Mouse (Mus musculus): ENCODE measurements around the gene Tecta.

Gene Tecta

DNA sequence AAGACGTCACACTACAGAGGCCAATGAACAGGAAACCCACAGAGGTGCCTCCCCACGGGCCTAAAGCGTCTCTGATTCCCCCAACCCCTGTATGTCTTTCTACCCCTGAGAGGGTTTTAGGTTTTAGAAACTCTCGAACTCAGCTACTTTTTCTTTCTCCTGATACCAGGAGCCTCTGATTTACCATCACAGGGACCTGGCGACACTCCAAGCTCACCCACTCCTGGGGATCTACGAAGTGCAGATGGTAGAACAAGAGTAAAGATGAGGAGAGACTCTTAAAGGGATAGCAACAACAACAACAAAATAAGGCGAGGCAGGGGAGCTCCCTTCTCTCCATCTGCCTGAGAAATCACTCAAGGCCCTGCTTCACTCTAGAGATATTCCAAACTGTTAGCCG is 12.7 kb downstream of the Tecta start:
- no peak for DNase-seq (ENCODE audit: low spot score)

DNA sequence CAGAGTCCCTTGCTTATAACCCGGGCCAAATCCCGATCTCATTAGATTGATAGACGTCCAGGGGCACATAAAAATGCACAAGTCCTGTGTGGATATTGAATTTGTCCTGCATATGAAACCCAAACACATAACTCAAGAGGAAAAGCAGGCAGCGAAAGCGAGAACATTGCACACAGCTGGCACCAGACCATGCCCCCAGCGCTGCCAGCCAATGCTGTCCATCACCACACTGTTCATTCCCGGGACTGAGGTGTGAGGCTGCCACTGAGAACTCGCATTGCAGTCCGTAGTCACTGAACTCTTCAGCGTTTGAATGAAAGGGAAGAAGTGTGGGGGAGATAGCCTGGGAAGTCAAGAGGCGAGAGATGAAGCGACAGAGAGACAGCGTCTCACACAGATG is 14.1 kb downstream of the Tecta start:
- no peak for DNase-seq (ENCODE audit: low spot score)

DNA sequence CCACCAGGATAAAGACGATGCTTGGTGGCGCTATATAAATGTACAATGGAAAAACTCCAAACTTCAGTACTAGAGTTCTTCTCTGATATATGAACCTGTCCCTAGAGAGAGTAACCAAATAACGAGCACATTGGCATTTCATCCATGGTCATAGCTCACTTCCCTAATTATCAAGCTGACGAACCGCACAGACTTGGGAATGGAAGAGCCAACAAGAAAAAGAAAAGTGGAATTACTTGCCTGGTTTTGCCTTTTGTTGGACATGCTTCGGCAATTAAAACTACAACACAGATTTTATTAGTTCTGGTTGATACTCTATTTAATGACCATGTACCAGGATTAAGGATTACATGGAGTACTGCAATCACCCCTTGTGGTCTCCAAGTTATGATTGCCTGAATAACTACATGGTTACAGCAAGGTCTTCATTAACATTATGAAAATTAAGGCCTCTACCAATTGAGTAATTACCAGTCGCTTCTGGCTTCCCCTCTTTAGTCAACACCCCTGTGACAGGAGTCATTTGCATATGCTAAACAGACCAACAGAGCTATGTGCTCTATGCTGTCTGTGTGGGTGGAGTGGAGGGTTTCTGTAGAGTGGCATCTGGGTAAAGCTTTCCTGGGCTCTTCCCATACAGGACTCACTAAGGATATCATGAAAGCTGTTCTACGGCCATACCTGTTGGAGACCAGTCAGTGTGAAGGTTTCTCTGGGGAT is 16.9 kb downstream of the Tecta start:
- no peak for DNase-seq (ENCODE audit: low spot score)

DNA sequence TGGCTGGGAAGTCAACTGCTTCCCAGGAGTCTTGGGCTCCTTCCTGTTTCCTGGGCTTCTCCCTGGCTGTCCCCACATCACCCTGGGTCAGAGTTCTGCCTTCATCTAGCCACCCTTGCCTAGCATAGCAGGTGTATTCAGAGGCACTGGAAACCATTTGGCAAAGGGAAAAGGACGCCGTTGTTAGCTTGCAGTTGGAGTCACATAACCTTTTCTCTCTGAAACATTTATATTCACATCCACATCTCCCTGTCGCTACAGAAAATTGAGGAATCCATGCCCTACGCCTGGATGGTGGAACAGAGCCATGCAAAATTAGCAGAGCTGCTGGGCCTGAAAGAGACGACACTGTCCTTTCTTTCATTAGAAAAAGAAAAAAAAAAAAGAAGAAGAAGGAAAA is 17.7 kb downstream of the Tecta start:
- no peak for DNase-seq (ENCODE audit: low spot score)

DNA sequence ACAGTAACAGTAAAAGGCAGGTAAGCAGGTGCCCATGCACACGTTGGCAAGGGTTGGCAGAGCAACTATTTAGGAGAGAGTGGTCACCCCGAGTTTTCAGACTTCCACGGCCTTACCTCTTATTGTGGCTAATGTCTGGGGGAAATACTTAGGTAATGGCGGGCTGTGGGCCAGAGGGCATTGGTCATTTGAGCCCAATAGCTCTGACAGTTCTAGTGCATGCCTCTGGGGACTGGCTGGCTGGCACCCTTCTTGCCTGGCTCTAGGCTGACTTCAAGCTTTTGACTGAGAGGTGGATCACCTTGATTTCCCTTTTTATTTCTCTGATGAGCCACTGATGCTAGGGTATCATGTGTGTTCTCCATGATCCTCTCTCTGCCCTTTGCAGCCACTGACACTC is 21.7 kb downstream of the Tecta start:
- DNase-seq (ENCODE audit: low spot score), result no peak

DNA sequence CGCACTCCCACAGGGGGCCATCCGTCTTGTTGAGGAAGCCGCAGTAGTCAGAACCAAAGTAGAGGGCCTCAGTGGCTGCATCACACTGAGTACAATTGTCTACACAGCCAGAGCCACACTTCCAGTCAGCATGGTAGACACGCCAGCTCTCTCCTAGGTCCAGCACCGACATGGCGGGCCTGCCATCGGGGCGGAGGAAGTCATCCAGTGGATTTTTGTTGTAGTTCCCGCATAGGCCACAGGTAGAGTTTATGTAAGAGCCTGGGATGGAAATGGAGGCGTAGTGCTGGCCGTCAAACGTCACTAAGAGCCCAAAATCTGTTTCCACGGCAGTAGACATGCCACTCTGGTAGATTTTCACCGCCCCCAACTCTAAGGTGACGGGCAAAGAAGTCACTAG is 22.1 kb downstream of the Tecta start:
- no peak for DNase-seq (ENCODE audit: low spot score)

DNA sequence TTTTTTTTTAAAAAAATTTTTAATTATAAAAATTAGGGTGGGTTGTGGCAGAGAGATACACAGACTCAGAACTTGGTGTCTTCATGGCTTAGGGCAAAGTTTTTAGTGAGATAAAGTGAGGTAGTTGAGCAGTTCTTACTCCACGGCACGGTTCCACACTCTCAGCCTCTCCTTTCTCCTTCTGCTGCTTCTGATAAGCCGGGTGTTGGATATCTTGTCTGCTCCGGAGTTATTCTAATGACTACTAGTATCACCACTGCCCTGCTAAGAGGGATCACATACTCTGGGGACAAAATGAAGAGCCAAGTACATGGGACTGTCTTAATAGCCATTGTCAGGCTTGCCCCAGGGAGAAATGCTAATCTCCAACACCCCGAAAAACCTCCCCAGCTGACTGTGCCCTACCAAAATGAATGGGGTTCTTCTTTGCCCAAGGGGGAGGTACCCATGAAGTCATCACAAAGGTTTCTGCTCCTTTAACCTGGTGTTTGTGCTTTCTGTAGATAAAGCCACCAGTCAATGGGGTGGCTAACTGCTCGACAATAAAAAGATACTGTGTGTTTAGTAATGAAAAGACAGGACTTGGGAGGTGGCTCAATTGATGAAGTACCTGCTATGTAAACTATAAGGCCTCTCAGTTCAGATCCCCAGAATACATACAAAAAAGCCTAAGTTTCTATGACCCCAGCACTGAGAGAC is 27.9 kb downstream of the Tecta start:
- DNase-seq (ENCODE audit: low spot score), result peak; percentile 5

DNA sequence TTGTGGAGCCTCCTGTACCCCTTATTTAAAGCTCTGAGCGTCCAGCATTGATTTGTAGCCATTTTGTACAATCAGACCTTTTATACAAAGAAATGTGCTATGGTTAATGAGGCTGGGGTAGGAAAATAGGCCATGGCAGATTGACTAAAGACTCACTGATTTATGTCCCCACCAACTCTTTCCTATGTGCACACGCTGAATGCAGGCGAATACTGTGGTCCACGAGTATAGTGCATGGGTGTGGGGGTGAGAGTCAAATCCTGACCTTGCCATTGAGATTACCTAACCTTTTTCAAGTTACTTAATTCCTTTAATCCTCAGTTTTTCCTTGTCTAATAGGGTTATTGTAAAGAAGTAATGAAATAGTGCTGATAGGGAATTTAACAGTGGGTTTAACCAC is 42.1 kb downstream of the Tecta start:
- DNase-seq (ENCODE audit: low spot score), result no peak

DNA sequence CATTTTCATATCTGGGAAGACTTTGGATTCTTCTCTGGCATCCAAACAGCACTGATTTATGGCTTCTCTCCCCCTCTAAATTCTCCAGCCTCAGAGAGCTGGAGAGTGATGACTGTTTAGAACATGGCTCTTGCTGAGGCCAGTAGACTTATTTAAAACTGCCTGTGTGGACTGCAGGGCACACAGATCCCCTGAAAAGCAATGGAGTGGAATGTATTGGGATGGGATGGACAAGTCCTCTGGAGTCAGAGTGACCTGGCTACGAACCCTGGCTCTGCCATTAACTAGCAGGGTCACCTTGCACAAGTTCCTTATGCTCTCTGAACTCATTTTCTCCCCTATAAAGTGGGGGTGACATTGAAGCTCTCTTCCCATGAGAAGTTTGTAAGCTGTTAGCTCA is 44.9 kb downstream of the Tecta start:
- DNase-seq (ENCODE audit: low spot score), result no peak

DNA sequence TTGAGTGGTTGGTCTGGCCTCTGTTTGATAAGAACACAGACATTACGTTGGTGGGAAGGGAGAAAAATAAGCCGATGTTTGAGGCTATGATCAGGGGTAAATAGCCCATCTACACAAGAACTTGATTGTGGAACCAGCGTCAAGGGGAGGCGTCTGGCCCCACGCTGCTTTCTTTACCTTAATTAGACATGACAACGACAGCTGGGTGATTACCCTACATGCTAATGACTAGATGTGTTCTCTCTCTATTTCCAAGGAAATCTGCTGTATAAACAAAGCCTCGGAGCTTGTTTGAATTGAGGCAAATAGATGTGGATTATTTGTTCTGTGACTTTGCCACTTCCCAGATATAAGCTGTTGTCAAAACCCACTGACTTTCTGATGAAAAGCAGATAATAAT is 49.9 kb downstream of the Tecta start:
- no peak for DNase-seq (ENCODE audit: low spot score)

DNA sequence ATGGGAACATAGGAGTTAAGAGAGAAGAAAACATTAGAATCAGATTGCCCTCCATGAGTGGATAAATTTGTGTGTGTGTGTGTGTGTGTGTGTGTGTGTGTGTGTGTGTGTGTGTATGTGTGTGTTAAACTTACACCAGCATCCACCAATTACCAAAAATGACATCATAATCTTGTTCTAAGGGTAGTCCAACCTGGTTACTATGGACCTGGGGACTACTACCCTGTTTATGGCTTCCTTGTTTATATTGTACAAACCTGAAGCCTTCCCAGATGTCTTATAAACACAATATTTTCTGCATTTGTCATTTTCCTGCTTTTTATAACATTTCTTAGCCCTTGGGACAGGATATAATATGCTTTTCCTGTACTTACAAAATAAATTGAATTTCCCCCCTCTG is 53.4 kb downstream of the Tecta start:
- DNase-seq (ENCODE audit: low spot score), result no peak

DNA sequence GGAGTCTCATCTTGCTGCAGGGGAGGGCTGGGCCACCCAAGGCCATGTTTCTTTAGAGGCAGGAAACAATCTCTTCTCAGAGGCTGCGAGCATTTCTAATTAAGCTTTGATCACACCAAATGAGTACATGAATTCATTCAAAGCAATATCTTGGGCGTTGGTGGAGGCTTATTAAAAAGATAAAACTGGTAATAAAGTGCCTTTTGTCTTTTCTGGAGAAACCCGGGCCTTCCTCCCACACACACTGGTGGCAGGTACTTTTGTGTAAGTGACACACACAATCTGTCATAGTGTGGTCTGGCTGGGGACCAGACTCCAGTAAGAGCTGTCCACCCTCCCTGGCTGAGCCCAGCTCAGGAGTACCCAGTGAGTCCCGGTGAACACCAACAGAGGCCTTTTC is 60.6 kb downstream of the Tecta start:
- no peak for DNase-seq (ENCODE audit: low spot score)

DNA sequence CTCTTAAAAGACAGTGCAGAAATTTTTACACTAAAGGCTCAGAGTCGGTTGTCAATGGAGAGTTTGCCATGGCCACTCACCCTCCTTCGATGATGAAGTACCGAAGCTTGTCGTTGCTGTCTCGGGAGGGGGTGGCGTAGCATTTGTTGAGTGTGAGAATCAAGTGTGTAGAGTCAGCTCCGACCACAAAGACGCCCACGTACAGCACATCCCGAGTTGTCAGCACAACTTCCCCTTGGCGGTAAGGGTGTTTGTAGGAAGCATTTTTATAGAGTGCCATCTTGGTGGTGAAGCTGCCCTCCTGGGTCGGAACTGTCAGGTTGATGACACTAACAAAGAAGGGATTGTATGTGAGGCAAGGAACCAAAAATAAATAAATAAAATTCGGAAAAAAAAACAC is 62.7 kb downstream of the Tecta start:
- no peak for DNase-seq (ENCODE audit: low spot score)

DNA sequence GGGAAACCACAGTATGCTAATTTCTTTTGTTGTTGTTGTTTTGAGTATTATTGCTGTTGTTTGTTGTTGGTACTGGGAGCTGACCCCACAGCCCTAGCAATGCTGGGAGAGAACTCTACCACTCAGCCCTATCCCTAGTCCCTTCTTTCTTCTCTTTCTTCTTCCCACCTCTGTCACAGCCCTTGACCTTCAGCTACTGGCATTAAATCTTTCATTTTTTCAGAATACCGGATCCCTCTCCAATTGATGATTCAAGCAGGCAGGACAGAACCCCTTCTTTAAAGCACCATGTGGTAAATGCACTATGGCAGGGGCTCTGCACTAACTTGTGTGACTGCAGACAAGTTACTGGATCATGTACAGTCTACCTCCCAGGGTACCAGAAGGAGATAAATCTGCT is 63.2 kb downstream of the Tecta start:
- no peak for DNase-seq (ENCODE audit: low spot score)

DNA sequence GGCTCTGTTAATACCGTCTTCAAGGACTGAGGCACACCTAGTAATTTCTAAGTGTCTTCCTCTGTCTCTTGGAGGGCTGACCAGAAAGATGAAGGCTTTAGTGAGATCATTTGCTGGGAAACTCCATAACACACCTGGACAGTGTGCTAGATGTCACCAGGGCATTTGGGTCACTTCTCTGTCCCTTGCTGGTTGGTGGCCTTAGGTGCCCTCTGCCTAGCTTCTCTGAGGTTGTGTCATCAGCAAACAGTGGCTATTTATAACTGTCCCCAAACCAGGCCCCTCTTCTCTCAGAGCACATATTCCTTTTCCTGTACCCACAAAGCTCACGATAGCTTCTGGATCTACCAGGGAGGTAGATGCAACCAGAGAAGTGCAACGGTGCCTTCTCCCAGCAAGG is 64.8 kb downstream of the Tecta start:
- no peak for DNase-seq (ENCODE audit: low spot score)

DNA sequence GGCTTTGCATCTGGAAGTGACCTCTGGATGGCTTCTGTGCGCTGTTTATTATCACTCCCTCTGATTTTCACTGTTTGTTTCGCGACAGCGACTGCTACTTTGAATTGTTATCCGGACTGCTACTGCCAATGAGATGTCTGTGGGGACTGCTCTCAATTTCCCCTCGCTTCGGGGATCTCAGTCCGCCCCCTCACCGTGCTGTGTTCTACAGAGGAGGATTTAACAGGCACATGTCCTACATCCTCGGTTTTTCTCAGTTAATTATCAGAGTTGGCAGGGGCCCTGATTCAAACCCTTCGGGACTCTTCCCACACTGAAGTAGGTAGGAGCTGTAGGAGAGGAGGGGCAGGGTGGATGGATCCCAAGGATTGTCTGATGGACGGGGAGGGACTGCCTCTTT is 67.0 kb downstream of the Tecta start:
- no peak for DNase-seq (ENCODE audit: low spot score)

DNA sequence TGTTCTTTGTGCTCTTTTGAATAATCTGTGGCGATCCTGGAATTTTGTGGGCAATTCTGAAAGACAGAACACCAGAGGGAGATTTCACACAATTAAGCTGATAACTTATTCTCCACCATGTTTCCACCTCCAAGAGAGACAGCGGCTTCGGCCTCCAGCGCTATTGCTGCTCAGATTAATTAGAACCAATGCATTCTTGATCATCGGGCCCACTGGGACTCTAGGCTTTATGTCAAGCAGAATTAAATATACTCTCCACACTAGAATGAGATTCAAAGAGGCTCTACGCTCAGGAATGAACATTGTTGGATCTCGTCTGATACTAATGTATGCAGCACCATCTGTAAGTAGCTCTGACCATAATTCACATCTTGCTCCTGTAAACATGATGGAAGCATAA is 68.4 kb downstream of the Tecta start:
- DNase-seq (ENCODE audit: low spot score), result no peak

DNA sequence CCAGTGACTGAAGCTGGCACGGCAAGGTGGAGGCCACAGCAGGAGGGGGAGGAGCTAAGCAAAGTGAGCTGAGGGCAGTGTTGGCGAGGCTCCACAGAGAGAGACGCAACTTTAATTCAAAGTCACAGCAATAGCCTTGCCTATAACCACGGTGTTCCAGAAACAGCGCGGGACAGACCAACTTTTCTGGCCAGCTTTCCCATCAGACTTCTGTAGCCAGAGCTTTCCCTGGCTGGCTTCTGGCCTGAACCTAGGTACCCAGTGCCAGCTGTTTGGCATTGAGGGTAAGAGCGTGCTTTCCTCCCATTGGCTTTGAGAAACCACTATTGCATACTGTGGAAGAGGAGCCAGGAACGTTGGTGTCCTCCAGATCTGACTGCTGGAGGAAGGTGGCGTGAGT is 70.0 kb downstream of the Tecta start:
- DNase-seq (ENCODE audit: low spot score), result no peak

DNA sequence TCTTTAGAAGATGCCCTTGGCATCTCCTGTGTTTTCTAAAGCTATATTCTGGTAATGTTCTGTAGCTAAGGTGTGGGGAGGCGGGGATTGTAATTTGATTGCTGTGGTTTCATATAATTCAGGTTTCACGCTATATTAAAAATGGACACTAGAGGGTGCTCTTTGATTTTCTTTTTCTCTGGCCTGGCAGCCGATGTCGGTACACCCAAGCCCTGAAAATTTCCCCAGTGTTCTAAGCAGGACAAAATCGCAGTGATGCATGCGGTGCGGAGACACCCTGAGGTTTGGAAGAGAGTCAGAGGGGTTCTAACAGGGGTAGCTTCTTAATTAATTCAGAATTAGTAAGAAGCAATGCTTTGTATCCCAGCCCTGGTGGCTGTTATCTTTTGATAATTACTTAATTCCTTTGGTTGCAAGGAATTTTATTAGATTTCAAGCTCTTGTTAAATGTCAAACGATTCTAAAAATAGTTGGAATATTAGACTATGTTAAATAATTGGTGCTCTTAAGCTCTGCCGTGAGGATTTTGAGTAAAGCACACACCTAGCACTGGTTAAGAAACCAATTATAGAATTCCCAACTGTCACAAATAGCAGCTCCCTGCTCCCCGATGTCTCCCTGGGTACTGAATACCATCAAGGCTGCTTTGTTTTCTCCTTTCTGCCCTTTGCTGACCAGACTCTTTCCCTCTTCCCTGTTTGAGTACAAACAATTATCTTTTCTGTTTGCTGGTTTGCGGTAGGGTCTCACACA is 72.9 kb downstream of the Tecta start:
- DNase-seq (ENCODE audit: low spot score), result no peak

DNA sequence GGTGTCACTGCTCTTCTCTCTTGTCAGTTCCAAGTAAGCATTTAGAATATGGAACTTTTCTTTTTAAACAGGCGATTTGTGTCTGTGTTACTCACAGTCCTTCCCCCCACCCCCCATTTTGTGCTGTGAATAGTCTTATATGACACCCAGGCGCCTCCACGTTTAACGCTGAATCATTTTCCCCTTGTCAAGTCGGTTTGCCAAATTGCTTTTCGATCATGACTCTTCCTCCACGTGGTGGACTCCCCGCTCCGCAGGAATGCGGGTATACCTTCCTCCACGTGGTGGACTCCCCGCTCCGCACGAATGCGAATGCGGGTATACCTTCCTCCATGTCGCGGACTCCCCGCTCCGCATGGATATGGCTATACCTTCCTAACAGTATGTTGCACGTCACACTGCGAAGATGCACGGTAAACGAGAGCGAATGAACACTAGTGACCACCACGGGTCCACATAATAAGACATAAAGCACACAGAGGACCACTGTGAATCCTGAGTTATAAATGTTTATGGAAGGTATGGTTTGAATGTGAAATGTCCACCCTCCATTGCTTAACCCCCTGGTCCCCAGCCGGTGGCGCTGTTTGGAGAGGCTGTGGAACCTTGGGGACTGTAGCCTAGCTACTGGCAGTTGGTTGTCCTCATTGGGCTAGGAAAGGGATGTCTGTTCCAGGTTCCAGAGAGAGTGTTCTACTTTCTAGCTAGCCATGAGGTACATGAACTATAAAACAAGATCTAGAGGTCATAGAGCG is 74.9 kb downstream of the Tecta start:
- no peak for DNase-seq (ENCODE audit: low spot score)

DNA sequence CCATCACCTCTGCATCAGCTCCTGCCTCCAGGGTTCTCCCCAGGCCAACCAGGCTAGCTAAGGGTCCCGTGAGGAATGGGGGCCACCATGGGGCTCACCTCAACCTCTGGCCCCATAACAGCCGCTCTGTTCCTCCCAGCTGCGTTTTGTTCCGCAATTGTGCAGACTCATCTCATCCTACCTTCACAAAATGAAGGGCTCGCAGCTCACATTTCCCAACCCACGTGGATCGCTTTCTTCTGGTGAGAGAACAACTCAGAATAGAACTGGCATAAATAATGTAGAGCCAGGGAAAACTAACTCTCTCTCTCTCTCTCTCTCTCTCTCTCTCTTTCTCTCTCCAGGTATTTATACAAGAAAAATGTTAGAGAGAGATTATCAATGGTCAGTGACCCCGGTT is 76.5 kb downstream of the Tecta start:
- DNase-seq (ENCODE audit: low spot score), result no peak

DNA sequence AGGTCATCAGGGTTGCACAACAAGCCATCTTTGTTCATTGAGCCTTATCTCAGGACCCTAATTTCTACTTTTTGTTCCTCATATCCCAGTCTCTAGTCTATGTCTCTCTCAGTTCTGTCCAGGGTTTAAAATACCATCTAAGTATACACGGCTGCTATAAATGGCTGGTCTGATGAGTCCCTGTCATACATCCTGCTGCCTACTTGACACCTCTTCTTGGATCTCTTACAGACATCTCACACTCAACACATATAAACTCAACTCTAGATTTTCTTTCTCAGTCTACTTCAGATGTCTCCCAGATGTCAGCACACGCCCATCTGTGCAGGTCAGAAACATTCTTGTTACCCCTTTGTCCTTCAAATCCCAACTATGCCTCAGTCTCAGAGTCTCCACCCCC is 78.3 kb downstream of the Tecta start:
- DNase-seq (ENCODE audit: low spot score), result no peak

DNA sequence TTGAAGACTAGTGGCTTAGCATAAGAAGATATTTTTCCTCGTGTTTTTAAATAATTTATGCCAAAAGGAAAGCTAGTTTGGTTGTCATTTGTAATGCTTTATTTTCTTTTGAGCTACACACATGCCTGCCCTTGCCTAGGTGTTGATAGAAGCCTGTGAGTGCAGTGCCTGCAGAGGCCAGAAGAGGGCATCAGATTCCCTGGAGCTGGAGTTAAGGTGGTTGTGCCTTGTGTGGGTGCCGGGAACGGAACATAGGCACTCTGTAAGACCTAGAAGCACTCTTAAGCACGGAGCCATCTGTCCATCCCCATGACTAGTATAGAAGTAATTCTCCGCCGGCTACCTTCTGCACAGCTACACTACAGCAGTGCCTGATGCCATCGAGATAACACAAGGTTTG is 79.1 kb downstream of the Tecta start:
- DNase-seq (ENCODE audit: low spot score), result no peak

Data from spleen, adult 12 weeks (tissue).